Mouse (Mus musculus): ENCODE results near the gene Cnp.

DNA sequence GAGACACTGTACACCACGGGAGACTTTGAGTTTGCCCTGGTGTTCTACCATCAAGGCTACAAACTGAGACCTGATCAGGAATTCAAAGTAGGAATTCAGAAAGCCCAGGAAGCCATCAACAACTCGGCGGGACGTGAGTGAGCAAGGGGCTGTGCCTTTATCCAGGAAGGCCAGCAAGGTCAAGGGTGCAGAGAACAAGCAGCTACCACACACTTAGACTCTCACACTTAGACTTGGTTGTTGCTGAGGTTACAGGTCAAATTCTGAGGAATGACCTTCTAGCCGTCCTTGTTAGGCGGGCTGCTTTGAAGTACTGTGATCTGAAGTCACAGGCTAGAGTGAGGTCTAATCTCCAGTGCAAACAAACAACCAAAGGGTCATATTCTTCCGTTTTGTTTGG, 15.2 kb upstream of the Cnp start:
- no peak for TF ChIP-seq CTCF (IDR thresholded peaks at IDR 0.05; ENCODE audit: borderline replicate concordance, control insufficient read depth, extremely low read depth, insufficient read depth, low read length, poor library complexity)
- TF ChIP-seq POLR2A (IDR thresholded peaks at IDR 0.05; ENCODE audit: control insufficient read depth, extremely low read depth, insufficient read depth, low read length, poor library complexity) = no peak
